Mouse (Mus musculus) kidney, adult 2 months (tissue): ENCODE data around the gene D17H6S53E. TPM values are rescaled to one million over a fixed set of nuclear protein-coding genes. Genes with fewer than 3 reads are reported as not detected.
"Not testable (repeated sequence)": the region's sequence is repeated elsewhere in the genome, so short reads cannot be mapped to it uniquely, and the experiment has no call there.

Experiments
- DNase-seq: peaks from one replicate; pipeline ENCODE4 v3.0.0; 2021
- H3K27ac ChIP-seq: fragments of 200-500 bp; 2 replicates; pipeline ENCODE4 v1.5.1; 2012; ENCODE audit warnings: low read depth, low read length, control low read depth, inconsistent platforms; ENCODE audit not compliant: insufficient read depth
- H3K27me3 ChIP-seq: fragments of 200-500 bp; replicated peaks from 2 replicates; pipeline ENCODE4 v1.6.1; 2012; ENCODE audit warnings: mild to moderate bottlenecking, moderate library complexity, low read length, inconsistent platforms; ENCODE audit not compliant: control insufficient read depth, insufficient read depth
- H3K36me3 ChIP-seq: fragments of 200-500 bp; 2 replicates; pipeline ENCODE4 v1.6.1; 2012; ENCODE audit warnings: mild to moderate bottlenecking, moderate library complexity, low read length, inconsistent platforms; ENCODE audit not compliant: control insufficient read depth, insufficient read depth
- H3K4me1 ChIP-seq: fragments of 200-500 bp; 2 replicates; pipeline ENCODE4 v1.6.1; 2011; ENCODE audit warnings: low read length; ENCODE audit not compliant: control insufficient read depth, insufficient read depth
- H3K4me3 ChIP-seq: fragments of 200-500 bp; 2 replicates; pipeline ENCODE4 v1.5.1; 2011; ENCODE audit warnings: mild to moderate bottlenecking, low read depth, low read length, control low read depth; ENCODE audit not compliant: insufficient read depth
- CTCF ChIP-seq: fragments of 200-500 bp; conservative IDR thresholded peaks from 2 replicates; pipeline ENCODE4 v1.5.1; 2011; ENCODE audit warnings: low read depth, mild to moderate bottlenecking, control low read depth, low read length, moderate library complexity, mixed read lengths; ENCODE audit not compliant: insufficient read depth, insufficient read length
- POLR2A ChIP-seq: fragments of 200-500 bp; IDR thresholded peaks from one replicate; pipeline ENCODE4 v1.6.1; 2011; ENCODE audit warnings: low read depth, low read length, control low read depth
- WGBS: fragments of 180-500 bp; shearing (Covaris S2); methylation state at CpG from one replicate; pipeline ENCODE4 v1.1.7; 2018; 5-methylcytosine and 5-hydroxymethylcytosine counted together
- polyA plus RNA-seq: library from polyadenylated mRNA; depleted of rRNA; stranded (reverse); fragments of >200 nt; gene quantifications from 2 replicates; pipeline ENCODE4 v1.2.3, GENCODE M21; 2012

The D17H6S53E gene
- polyA plus RNA-seq, 1 experiment = 10.7 TPM

- H3K27me3 ChIP-seq = no peaks in the 10 kb centered on the region
- TF ChIP-seq CTCF = peak; percentile 51
- TF ChIP-seq POLR2A = no peak
Observed at GRCm38 (mm10) chr17:35115046-35116019, 10.8 kb upstream of the D17H6S53E start, which contains the start of gene Ly6g5b. Gene Ly6g5b (minus strand): TSS chr17:35115428.

GRCm38 (mm10) chr17:35120745-35121142 lies 5.4 kb upstream of the D17H6S53E start:
- peak; percentile 66 for DNase-seq
- whole genome bisulfite sequencing = 1% methylated on average over 33 of the region's 33 CpGs

More at GRCm38 (mm10) chr17:35115046-35116019, 10.8 kb upstream of the D17H6S53E start, which contains the start of gene Ly6g5b:
- Histone ChIP-seq H3K27ac (no peak within 1 kb of the TSS), H3K4me3 (no peak within 1 kb of the TSS), H3K36me3 (peaks cover 3% of the 10 kb centered on the region; the same call in 1 of the 2 replicates), H3K4me1 (peaks cover 3% of the 10 kb centered on the region; the same call in 1 of the 2 replicates)
- DNase-seq = peak; percentile 45
- WGBS = 82% methylated on average over 8 of the region's 8 CpGs

GRCm38 (mm10) chr17:35121143-35121799 lies 4.9 kb upstream of the D17H6S53E start, which contains the start of gene Gpank1:
Gene Gpank1 (plus strand): TSS chr17:35121455.
- peak; percentile 99 for DNase-seq
- Histone ChIP-seq H3K27me3 (no peaks in the 10 kb centered on the region), H3K36me3 (peaks cover 3% of the 10 kb centered on the region; the same call in 1 of the 2 replicates), H3K27ac (peak within 1 kb of the TSS; percentile 70), H3K4me3 (peak within 1 kb of the TSS; percentile 84), H3K4me1 (peaks cover 15% of the 10 kb centered on the region; the same call in 1 of the 2 replicates)
- WGBS = under 1% methylated on average over 50 of the region's 50 CpGs
- TF ChIP-seq POLR2A (peak; percentile 40), CTCF (no peak)

More at GRCm38 (mm10) chr17:35120745-35121142, 5.4 kb upstream of the D17H6S53E start:
- Histone ChIP-seq H3K27me3 (no peaks in the 10 kb centered on the region), H3K4me1 (peaks cover 14% of the 10 kb centered on the region; the same call in 1 of the 2 replicates), H3K36me3 (peaks cover 3% of the 10 kb centered on the region; the same call in 1 of the 2 replicates), H3K4me3 (peak overlapping the region; percentile 84), H3K27ac (peak overlapping the region; percentile 64)
- TF ChIP-seq POLR2A (no peak), CTCF (no peak)

- DNase-seq = peak; percentile 67
Observed at GRCm38 (mm10) chr17:35121871-35122303, 4.3 kb upstream of the D17H6S53E start, which contains the start of gene Csnk2b. Gene Csnk2b (minus strand): TSS chr17:35122053.

GRCm38 (mm10) chr17:35123287-35123686 lies 2.9 kb upstream of the D17H6S53E start:
- WGBS = 93% methylated on average over 9 of the region's 9 CpGs
- not testable (repeated sequence) for H3K27me3 ChIP-seq, H3K27ac ChIP-seq, H3K4me3 ChIP-seq, H3K36me3 ChIP-seq, DNase-seq
- H3K4me1 ChIP-seq = peaks cover 26% of the 10 kb centered on the region; the same call in 1 of the 2 replicates

More at GRCm38 (mm10) chr17:35121871-35122303, 4.3 kb upstream of the D17H6S53E start, which contains the start of gene Csnk2b:
- peak within 1 kb of the TSS; percentile 84 for H3K4me3 ChIP-seq
- peak within 1 kb of the TSS; percentile 70 for H3K27ac ChIP-seq
- no peaks in the 10 kb centered on the region for H3K27me3 ChIP-seq
- WGBS = under 1% methylated on average over 19 of the region's 19 CpGs
- TF ChIP-seq CTCF = peak; percentile 15; the same call in 1 of the 2 replicates
- TF ChIP-seq POLR2A = no peak
- H3K4me1 ChIP-seq = peaks cover 18% of the 10 kb centered on the region; the same call in 1 of the 2 replicates
- H3K36me3 ChIP-seq = peaks cover 3% of the 10 kb centered on the region; the same call in 1 of the 2 replicates

GRCm38 (mm10) chr17:35124261-35124896 lies 1.8 kb upstream of the D17H6S53E start:
- WGBS = 80% methylated on average over 12 of the region's 12 CpGs
- H3K27me3 ChIP-seq, H3K4me3 ChIP-seq, H3K36me3 ChIP-seq: not testable (repeated sequence)
- Histone ChIP-seq H3K4me1 (peaks cover 26% of the 10 kb centered on the region; the same call in 1 of the 2 replicates), H3K27ac (peak overlapping the region; percentile 21; the same call in 1 of the 2 replicates)
- peak; percentile 62 for DNase-seq
